Mouse (Mus musculus) cerebellum, adult 9-11 months (tissue): ENCODE measurements around the gene Hist2h2ab.
A peak's percentile ranks its signal among the peaks of the same experiment; 100 is the strongest.

Experiments
- DNase-seq: peaks from one replicate; pipeline ENCODE4 v3.0.0; 2022

The Hist2h2ab gene

DNA sequence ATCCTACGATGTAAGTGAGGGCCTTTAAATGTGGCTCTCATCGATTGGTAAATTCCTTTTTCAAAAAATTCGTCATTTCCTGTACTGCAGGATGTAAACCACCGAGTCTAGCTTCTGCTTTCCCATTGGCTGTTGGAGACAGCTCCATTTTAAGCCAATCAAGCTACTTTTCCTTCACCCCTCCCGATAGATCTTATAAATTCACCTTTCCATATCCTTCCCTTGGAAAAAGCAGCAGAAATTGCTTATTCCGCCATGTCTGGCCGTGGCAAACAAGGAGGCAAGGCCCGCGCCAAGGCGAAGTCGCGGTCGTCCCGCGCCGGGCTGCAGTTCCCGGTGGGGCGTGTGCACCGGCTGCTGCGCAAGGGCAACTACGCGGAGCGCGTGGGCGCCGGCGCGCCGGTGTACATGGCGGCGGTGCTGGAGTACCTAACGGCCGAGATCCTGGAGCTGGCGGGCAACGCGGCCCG is at the start of gene Hist2h2ab, which contains the start of gene Bola1:
Gene Hist2h2ab (plus strand): TSS at position 205 of the 470 bp plus-strand sequence.
Gene Bola1 (minus strand): TSS at position 49 of the 470 bp plus-strand sequence.
- peak; percentile 87 for DNase-seq

DNA sequence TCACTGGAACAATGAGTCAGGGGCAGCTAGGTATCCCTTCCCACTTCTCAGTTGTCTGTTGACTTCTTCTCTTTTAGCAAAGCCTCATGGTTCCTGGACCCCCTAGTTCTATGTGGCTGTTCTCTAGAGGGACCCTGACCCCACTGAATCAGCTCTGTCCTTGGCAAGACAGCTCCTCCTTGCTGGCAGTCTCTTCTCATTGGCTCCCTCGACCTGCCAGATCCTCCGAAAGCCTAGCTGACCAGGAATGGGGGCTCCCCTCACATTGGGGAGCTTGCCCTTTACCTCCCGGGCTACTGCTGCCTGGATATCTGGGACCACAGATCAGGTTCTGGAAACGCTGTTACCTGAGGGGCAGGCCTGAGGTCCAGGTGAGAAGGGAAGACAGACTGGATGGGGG is 49.4 kb upstream of the Hist2h2ab start:
- peak; percentile 44 for DNase-seq

DNA sequence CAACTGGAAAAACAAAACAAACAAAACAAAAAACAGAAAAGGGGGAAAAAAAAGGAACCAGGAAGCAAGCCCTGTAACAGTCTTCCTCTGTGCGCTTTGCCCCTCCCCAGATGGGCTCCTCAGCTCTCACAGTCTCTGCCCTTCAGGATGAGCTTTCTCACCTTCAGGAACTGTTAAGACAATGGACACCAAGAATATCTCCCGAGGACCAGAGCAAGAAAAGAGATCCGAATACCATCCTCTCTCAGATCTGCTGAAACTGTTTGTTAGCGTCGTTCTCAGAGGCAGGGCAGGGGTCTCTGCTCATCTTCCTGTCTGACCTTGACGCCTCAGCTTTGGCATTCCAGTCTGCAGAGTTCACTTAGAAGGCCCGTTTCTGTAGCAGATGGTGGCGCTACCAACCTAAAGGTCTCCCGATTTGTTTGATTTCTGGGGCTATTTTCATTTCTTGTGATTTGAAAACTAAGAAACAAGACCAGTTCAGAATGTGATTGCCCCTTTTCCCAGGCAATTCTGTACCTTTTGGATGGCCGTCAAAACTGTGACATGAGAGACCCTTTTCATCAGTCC is 48.6 kb upstream of the Hist2h2ab start:
- peak; percentile 34 for DNase-seq

DNA sequence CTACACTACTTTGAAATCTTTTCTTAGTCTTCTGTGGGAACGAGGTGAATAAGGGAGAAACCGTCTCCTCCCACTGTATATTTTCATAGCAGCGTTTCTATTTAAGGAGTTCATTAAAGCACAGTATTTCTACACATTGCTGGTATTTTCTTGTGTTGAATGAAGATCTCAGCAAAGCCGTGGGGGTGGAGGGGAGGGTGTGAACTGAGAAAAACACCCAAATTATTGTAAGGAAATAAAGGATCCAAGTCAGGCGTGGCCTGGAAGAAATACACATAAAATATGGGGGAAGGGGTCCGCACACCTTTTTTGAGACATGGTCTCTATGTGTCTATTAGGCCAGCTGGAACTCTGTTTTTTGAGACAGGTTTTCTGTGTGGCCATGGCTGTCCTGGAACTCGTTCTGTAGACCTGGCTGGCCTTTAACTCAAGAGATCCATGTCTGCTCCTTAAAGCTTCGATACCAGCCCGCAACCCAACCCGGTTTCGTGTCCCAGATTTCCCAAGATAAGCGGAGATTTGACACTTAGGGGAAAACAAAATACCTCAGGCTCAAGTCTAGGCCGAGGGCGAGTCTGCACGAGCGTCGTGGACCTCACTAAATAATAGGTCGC is 48.0 kb upstream of the Hist2h2ab start:
- DNase-seq, result no peak

DNA sequence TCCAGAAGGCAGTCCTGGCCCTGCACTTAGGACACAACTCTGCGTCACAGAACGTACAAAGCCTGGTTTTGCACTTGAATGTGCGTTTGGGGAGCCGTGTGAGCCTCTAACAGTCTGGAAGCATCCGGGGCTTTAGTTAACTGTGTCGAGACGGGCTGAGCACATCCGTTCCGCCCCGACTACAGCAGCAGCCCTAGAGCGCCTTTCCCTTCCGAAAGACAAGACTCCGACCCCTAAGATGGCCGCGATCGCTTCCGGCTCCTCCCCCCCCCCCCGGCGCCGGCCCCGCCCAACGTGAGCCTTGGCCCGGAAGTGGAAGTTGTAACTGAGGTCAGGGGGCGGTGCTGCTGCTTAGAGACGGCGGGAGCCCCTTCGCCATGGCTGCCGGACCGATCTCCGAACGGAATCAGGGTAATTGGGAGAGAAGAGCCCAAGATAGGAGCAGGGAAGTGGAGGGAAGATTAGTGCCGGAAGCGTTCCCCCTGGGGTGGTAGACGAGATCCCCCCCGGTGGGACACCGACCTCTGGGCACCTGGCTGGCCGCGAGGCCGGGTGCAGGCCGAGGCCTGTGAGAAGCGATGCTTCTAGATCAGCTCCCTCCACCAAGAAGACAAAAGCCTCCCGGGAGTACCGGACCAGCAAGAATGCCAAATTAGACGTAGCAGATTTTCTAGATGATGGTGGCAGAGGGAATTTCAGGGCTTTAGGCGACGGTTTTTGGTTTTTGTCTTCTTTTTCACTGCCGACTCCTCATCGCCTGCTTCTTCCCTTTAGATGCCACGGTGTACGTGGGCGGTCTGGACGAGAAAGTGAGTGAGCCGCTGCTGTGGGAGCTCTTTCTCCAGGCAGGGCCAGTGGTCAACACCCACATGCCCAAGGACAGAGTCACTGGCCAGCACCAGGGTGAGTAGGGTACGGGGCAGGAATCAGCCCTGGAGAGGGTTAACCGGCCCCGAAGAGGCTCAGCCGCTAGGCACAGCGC is 47.2 kb upstream of the Hist2h2ab start, which contains the start of gene Sf3b4:
Gene Sf3b4 (plus strand): TSS at position 136 of the 982 bp plus-strand sequence.
- peak; percentile 85 for DNase-seq

DNA sequence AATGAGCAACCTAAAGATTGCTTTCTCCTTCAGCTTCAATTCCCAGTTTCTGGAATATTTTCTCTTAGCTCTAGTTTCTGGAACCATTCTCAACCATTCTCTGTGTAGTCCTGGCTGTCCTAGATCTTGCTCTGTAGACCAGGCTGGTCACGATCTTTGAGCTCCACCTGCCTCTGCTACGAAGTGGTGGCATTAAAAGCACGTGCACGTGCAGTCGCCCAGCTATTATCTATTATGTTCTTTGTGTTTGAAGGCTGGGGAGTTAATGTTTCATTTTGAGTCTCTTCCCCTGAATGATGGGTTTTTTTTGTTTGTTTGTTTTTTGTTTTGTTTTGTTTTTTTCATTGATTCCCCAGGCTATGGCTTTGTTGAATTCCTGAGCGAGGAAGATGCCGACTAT is 46.5 kb upstream of the Hist2h2ab start:
- no peak for DNase-seq

DNA sequence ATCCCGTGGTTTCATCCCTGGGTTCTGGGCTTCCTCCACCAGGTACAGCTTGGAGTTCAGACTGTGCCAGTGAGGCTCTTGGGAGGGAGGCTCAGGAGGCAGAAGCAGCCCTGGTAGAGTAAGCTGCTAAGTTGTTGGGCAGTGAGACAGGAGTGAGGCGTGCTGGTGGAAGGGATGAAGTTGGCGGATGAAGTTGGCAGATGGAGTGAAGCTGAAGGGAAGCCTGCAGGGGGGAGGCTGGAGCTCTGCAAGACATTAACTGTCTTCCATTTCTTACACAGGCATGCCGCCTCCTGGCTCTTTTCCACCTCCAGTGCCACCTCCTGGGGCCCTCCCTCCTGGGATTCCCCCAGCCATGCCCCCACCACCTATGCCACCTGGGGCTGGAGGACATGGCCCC is 45.6 kb upstream of the Hist2h2ab start:
- DNase-seq, result peak; percentile 52

DNA sequence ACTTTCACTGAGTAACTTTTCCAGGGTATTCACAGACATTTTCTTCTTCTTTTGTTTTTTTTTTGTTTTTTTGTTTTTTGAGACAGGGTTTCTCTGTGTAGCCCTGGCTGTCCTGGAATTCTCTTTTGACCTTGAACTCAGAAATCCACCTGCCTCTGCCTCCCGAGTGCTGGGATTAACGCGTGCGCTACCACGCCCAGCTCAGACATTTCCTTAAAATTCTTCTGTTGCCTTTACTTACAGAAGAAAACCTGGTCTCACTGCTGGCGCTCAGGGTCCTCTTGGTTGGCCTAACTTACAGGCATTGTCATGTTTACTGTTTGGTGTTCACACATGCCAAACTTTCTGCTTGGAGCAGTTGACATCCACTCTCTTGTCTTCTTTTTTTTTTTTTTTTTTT is 44.4 kb upstream of the Hist2h2ab start:
- peak; percentile 14 for DNase-seq

DNA sequence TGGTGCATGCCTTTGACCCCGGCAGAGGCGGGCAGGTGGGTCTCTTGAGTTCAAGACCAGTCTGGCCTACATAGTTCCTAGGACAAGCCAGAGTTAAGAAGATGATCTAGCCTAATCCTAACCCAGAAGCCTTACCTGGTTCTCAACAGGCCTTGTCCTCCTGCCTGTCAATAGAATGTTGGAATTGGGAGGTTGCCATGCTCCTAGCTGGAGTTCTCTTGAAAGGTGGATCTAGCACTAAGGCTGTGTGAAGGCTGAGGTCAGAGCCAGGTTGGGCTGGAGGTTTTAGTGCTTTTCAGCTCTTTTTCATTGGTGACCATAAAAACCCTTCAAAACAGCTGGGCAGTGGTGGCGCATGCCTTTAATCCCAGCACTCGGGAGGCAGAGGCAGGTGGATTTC is 41.2 kb upstream of the Hist2h2ab start:
- no peak for DNase-seq

DNA sequence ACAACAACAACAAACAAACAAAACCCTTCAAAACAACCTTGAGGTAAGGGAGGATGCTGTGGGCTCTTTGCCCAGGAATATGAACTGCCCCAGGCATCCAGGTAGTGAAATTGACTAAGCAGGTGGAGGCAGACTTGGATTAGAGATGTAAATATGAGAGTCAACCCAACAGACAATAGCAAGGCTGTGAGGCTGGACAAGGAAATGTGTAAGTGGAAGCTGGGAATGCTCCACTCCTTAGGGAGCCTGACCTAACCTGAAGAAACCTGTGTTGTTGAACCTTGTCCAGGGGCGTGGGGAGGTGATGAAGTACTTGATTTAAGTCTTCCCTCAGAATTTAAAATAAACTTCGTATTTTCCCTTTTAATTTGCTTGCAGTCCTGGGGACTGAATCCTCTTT is 40.8 kb upstream of the Hist2h2ab start:
- no peak for DNase-seq

DNA sequence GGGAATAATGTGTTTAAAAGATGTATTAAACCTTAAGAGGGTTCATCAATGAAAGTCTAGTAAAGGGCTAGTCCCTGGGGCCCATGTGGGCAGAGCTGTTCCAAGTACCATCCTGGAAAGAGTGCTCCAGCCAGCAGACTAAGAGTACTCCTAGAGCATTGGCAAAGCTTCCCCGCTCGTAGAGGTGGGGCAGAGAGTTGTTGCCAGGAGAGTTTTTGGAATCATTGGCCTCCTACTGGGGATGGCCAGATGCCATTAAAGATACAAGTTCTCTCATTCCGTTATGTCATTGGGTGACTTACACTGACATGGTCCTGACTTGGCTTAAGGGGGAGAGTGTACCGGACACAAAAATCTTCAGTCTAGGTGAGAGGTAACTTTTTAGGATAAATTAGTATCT is 40.1 kb upstream of the Hist2h2ab start:
- DNase-seq, result peak; percentile 70

DNA sequence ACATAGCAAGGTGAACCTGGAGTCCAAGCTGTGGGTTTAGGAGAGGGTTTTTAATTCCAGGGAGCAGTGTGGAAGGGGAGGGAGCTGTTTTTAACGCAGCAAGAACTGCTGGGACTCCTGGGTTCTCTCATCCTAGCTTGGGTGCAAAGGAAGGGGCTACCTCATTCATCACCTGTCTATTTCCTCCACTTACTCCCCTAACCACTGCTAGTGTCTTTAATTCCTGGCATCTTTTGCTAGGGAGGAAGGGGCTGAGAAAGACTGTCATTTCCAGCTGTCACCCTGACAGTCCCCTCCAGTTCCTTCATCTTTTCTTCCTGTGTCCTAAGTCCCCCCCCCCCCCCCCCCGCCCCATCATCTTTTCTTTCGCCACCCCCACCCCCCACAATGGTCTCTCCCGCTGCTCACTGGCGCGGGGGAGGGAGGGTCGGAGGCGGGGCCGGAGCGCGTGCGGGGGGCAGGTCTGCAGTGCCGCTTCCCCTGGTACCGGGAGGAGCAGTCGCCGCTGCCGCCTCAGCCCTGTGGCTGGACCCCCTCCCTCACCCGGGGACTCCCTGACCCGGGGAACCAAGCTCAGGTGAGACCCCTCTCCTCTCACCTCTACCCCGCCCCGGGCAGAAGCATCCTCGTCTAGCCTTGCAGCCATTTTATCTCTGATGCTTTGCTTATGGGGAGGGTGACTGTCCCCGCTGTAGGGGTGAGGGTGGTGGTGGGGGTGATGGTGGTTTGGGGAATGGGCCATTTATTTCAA is 38.8 kb upstream of the Hist2h2ab start, which contains the start of gene Sv2a:
Gene Sv2a (plus strand): TSS at position 425 of the 751 bp plus-strand sequence.
- peak; percentile 88 for DNase-seq

DNA sequence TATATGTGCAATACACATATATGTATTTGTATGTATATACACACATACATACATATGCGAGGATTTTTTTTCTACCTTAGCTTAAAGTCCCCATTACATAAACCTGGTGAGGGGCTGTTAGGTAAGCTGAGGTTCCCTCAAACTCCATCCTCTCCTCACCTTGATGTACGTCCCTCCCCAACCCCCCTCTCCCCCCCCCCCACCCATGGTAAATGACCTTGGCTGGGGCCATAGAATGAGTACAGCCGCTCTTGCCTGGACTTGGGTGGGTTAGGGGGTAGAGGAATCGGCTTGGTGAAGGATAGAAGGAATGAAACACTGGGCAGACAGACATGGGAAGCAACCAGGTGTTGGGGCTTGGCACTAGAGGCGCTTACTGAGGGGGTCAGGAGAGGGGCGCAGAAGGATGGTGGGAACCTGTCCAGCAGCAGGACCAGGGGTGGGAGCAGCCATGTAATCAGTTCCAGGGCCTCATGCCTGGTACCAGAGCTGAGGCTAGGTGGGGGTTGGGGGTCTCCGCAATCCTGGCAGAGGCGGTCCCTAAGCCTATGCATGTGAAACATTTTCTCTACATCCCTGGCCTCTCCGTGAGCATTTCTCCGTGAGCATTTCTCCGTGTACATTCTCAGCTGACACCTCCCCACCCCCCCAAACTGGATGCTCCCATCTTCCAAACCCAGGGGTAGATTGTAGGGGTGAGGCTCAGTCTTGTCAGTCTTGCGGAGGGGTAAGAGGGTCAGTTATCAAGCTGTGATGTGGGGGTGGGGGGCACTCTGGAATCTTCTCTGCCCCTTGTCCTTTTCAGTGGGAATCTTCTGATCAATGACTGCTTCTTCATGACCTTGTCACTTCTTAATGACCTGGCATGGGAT is 37.9 kb upstream of the Hist2h2ab start:
- peak; percentile 74 for DNase-seq

DNA sequence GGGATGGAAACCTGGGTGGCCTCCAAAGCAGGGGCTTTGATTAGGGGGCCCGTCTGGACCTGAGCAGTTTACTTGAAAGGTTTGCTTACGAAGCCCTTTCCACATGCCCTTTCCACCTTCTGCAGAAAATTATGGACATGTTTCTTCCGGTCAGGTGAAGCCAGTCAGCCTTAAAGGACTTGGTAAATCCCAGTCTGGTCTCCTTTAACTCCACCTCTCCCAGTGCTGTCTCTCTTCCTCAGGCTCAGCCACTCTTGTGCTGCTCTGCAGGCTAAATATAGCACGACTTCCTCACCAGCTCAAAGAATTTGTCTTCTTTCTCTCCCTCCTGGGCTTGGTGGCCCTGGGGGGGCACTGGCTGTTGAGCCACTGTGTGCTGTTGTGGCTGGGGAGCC is 37.3 kb upstream of the Hist2h2ab start:
- peak; percentile 67 for DNase-seq

DNA sequence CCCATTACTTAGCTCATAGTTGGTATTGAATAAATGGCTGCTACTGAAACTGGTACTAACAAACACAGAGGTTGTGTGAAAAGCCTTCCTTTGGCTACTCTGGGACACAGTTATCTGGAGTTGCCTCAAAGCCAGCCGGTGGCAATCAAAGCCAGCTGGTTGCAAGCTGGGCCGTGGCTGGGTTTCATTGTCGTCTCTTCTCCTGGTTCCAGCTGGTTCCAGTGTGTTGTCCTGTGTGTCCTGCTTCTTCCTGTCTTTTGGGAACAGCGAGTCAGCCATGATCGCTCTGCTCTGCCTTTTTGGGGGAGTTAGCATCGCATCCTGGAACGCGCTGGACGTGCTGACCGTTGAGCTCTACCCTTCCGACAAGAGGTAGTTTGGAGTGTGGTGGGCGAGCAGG is 26.7 kb upstream of the Hist2h2ab start:
- no peak for DNase-seq

DNA sequence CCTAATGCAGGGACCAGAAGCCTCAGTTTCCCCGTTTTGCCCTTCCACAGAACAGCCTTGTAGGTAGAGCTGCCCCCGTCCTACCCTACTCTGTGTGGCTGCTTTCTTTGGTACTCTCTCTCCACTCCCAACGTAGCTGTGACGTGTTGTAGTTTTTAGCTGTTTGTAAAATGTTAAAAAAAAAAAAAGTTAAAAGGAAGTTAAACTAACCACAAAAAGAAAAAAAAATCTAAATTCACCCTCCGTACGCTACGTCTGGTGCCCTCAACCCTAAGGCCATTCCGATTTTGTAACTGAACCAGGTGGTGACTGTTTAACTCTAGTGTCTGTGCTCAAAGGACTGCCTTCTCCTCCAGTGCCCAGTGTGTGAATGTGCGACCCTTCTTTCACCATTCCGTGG is 24.7 kb upstream of the Hist2h2ab start:
- DNase-seq, result no peak

DNA sequence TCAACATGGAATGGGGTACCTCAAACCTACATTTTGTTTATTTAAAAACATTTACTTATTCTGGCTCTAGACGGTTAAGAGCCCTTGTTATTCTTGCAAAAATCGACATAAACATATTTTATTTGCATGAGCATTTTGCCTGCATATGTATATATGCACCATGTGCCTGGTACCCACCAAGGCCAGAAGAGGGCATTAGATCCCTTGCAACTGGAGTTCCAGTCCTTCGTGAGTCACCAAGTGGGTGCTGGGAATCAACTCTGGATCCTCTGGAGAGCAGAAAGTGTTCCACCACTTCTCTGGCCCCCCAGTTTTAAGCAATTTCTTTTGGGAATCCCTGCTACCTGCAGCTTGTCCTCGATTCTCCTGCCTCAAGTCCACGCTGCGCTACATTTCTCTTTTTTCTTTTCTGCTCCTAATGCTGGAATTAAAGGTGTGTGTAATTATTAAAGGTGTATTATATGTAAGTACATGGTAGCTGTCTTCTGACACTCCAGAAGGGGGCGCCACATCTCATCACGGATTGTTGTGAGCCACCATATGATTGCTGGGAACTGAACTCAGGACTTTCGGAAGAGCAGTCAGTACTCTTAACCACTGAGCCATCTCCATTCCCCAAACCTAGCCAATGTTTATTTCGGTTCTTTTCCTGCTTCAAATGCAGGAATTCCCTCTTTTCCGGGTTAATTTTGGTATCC is 23.9 kb upstream of the Hist2h2ab start:
- no peak for DNase-seq

DNA sequence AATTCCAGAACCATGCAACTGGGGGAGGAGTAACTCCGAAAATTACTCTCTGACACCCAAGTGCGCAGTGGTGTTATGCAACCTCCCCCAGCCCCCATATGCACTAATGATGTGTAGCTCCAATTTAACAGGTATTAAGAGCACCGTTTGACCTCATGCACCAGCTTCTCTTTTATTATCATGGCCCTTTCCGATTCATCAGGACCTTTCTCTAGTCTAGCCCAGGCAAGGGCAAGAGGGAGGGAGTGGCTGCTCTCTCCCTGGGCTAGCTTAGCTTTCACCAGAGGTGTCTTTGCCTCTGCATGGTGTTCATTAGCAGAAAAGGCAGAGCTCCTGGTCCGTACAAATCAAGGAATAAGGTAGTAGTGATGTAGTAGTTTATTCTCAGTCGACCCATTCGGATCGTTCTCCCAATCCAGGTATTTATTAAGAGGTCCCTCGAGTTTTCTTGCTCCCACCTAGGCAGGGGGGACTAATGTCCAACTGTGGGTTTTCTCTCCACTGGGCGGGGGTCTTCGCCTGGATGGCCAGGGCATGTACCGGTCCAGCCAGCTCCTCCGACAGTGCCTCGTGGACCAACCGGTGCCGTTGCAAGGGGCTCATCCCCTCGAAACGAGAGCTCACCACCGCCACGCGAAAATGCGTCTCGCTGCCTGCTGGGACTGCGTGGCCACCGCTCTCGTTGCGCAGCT is 23.1 kb upstream of the Hist2h2ab start:
- no peak for DNase-seq

DNA sequence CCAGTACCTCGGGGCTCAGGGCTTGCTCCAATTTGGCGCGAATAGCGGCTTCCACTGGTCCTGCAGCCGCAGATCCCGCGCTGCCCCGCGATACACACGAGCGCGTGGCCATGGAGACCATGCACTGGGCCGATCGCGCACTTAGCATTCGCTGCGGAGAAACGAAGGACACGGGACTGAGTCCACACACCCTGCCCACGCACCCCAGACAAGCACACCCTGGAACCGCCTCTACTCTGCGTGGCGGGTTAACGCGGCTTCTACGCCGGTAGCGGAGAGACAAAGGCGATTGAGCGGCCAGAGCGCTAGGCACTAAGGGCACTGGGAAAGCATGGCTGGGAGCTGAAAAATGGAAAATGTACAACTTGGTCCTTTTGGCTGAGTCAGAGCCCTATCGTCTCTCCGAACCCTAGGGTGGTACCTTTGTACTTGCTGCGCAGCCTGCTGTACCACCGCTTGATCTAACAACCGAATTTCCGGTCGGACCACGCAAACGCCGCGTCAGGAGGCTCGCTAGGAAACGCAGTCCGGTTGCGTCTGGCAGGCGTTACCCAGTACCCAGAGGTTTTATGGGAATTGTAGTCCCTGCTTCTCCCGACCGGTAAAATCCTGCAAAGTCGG is 22.4 kb upstream of the Hist2h2ab start:
- DNase-seq, result peak; percentile 93

DNA sequence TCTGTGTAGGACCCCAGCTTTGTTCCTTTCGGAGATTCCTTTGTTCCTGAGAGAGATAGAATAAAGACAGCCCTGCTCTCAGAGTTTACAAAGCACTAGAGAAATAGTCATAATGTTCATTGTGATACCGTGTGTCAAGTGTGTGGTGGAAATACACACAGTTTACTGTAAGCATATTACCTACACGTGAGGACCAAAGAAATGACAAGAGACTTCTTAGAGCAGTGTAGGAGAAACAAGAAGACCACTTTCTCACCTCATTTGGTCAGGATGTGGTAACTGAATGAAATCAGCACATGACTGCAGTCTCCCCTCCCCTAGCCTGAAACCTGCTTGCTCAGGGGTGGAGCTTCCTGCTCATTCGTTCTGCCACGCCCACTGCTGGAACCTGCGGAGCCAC is 21.5 kb upstream of the Hist2h2ab start:
- no peak for DNase-seq
